Mouse (Mus musculus): ENCODE results near the gene Slc25a38.
"Not testable (repeated sequence)": the region's sequence is repeated elsewhere in the genome, so short reads cannot be mapped to it uniquely, and the experiment has no call there.

The Slc25a38 gene

DNA sequence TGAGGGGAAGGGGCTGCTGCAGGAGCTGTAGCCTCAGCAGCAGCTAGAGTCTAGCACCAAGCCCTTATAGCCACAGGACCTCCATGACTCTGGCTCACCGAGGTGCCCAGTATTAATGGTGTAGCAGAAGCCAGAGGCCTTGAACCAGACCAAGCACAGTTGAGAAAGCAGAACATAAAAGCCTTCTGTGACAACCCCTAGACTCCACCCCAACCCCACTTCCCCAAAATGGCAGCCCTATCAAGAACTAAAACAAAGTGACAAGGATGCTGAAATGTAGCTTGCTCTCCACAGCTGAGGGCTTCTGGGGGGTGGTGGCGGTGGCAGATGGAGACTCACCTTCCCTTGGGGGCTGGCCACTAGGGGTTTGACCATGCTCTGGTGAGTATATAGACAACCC is 9.0 kb upstream of the Slc25a38 start:
- no peak for DNase-seq (ENCODE audit: low spot score)

DNA sequence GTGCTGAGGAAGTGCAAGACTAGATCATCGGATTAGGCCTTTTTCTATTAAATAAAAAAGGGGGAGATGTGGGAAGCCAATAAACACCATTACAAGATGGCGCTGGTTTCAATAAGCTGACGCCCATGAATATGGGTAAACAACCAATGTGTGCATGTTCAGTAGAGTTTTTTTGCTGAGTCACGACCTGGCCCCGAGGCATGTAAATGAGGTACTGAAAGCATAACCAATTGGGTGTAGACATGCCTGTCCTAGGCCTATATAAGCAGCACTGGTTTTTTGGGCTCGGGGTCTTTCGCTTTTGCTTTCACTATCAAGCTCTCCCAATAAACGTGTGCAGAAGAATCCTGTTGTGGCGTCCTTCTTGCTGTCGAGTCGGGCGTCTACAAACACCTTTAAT is 1.2 kb upstream of the Slc25a38 start:
- DNase-seq (ENCODE audit: low spot score), result not testable (repeated sequence)

DNA sequence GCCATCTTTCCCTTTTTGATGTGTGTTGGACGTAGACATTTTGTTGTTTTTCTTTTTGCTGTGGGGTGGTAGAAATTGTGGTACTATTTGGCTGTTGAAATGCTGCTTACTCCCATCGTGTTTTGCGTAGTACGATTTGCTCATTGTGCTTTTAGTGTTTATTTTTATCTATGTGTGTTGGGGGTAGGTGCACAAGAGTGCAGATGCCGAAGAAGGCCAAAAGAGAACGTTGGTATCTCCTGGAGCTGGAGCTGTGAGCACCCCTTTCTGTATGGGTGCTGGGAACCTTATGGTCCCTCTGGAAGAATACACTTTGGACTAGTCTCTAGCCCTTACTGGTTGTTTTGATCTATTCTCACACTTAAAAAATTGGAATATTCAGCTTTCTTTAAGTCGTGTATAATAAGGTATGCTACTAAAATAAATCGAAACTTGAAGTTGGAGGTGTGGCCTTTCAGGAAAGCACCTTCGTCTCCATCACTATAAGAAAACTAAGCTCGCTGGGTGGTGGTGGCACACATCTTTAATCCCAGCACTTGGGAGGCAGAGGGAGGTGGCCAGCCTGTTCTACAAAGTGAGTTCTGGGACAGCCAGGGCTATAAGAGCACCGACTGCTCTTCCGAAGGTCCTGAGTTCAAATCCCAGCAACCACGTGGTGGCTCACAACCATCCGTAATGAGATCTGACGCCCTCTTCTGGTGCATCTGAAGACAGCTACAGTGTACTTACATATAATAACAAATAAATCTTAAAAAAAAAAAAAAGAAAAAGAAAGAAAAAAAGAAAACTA is 1.2 kb downstream of the Slc25a38 start:
- no peak for DNase-seq (ENCODE audit: low spot score)

DNA sequence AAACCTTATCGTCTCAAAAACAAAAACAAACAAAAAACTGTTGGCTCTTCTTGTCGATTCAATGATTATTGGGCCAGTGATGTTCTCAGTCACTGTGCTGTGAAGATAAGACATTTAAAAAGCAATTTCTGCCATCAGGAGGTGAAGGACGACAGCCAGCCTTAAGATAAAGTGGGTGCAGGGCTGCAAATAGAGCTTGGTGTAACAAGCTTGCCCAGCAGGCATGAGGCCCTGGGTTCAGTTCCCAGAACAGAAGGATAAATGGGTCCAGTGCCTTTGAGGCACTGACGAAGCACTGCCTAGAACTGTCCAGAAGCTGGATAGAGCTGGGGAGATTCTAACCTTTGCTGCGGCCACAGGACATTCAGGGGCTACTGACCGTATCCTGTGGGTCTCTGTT is 2.3 kb downstream of the Slc25a38 start:
- DNase-seq (ENCODE audit: low spot score), result no peak

DNA sequence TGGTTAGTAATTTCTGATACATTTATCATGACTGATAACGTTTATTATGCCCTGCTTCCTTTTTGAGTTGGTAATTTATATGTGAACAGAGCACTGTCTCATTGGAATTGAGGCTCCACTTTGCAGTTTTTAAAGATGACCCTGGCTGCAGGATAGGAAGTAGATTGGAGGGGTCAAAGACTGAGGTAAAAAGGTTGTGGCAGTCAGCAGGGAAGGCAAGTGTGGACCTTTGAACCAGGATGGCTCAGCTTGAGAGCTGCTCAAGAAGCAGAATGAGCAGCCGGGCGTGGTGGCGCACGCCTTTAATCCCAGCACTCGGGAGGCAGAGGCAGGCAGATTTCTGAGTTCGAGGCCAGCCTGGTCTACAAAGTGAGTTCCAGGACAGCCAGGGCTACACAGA is 3.3 kb downstream of the Slc25a38 start:
- no peak for DNase-seq (ENCODE audit: low spot score)

DNA sequence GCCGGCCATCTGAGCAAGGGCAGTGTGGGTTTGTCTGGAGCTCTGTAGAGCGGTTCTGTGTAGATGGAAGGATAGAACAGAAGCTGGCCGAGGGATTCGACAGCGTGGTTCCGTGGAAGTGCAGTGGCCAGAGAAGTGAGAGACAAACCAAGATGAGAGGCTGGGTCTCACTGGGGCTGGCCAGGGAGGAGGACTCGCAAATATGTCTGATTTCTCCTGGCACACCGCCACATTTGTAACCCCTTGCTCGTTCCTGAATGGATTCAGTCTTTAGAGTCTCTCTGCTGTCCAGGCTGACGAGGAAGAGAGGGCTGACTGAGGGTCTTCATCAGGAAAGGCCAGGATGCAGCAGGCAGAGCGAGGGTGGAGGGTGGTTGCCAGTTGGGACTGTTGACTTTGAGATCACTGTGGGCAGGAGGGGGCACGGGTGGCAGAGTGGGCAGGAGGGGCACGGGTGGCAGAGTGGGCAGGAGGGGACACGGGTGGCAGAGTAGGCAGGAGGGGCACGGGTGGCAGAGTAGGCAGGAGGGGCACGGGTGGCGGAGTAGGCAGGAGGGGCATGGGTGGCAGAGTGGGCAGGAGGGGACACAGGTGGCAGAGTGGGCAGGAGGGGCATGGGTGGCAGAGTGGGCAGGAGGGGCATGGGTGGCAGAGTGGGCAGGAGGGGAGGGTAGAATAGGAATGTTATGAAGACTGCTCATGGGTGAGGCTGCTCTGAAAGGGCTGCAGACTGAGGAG is 4.0 kb downstream of the Slc25a38 start:
- no peak for DNase-seq (ENCODE audit: low spot score)

DNA sequence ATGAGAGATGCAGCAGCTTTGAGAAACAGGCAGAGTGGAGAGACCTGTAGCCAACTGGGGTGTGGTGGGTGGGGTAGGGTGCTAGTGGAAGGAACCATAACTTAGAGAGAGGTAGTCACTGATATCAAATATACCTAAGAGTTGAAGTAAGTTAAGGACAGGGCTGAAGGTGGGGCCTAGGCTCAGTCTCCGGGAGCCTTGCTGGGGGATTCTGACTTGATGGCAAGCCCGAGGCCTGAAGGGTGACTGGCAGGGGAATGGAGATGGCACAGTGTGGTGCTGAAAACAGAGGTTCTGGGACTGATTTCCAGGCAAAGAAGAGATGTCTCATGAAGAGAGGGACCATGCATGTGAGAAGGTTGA is 4.6 kb downstream of the Slc25a38 start:
- no peak for DNase-seq (ENCODE audit: low spot score)

DNA sequence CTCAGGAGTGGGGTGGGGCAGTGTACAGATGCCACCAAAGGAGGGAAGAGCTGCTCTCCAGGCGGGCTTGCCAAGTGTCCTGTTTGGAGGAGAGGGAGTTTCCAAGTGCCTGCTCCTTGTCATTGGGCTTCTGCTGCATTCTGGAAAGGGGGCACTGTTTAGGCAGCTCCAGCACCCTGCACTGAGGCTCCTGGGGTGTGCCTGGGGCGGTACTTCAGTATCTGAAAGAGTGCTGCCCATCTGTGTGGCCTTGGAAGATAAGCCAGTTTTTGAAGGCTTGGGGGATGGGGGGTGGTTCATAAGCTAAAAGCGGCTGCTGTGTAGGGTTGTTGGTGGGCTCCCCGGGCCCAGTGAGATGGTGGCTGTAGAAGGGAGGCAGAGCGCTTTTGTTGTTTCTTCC is 5.4 kb downstream of the Slc25a38 start:
- no peak for DNase-seq (ENCODE audit: low spot score)

DNA sequence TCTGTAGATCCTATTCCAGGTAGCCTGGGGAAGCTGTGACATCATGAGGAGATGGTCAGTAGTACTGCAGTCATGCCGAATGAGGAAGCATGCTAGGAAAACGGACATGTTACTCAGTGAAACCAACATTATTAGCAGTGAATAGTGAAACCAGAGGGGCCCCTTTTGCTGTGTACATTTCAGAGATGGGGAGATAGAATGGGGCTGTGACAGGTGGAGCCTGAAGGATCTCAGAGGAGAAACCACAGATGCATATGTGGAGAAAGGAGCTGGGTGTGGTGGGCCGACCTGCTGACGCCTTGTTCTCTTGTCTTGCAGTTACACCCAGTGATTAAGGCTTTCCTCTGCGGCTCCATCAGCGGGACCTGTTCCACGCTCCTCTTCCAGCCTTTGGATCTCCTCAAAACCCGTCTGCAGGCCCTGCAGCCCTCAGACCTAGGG is 6.0 kb downstream of the Slc25a38 start:
- no peak for DNase-seq (ENCODE audit: low spot score)

DNA sequence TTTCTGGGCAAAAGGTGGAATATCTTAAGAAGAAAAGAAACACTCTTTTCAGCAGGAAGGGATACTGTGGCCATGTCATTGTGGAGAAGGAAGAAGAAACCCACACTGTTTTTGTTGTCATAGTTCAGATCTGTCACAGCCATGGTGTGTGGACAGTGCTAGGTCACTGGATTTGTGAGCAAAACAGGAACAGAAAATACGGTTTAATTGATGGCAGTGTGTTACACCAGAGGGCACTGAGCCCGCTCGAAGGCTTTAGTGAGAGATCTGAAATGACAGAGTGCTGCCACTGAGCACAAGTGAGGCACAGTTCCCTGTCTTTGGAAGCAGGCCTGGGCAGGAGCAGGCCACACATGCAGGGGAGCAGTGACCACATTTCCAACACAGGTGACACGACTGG is 8.0 kb downstream of the Slc25a38 start:
- no peak for DNase-seq (ENCODE audit: low spot score)

DNA sequence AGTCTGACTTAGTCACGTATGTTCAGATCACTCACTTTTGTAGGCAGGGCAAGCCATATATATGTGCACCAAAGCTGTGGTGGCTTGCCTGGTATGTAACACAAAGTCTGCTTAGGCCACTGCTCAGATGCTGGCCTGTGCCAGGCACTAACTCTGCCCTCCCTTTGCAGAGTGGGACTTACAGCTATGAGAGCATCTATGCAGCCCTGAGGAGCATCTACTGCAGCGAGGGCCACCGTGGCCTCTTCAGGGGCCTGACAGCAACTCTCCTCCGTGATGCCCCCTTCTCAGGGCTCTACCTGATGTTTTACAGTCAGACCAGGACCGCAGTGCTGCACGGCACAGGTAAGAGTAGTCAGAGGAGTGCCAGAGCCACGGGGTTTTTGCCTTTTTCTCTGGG is 10.3 kb downstream of the Slc25a38 start:
- no peak for DNase-seq (ENCODE audit: low spot score)

DNA sequence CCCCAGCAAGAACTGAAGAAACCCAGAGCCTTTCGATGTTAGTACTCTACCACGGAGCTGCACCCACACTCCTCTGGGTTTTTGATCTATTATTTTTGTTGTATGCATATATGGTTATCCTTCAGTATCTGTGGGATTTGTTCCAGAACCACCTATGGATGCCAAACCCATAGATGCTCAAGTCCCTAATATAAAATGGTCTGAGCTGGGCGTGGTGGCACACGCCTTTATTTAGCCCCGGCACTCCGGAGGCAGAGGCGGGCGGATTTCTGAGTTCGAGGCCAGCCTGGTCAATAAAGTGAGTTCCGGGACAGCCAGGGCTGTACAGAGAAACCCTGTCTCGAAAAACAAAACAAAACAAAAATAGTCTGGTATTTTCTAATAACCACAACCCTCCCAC is 16.7 kb downstream of the Slc25a38 start:
- no peak for DNase-seq (ENCODE audit: low spot score)

DNA sequence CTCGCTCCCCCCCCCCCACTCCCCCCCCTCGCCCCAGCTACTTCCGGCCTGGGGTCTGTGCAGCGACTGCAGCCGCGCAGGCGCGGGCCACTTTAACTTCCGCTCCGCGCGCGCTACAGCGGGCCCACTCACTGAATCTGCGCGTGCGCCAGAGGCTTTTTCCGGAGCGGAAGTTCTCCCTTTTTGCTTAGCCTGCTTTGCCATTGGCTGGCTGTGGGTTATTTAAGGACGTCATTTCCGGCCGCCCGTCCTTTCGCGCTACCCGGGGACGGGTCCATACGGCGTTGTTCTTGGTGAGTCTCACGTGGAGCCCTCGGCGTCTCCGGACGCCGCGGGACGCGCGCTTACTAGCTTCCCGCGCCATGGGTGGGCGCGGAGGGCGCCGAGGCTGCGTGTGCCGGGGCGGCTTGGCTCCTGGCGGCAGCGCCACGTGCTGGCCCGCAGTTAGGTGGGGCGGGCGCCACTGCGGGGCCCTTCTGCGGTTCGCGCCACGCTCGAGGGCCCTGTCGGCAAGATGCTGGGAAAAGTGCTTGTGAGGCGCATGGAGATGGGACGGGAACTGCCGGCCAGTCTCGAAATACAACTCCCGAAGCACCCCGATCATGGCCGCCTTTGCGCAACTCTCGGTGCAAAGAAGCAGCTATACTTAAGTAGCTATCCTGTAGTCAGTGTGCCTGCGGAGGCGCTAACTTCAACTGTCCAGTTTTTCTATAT is 17.5 kb downstream of the Slc25a38 start, which contains the start of gene Rpsa:
TSS of gene Rpsa (plus strand) at position 152 of the 714 bp plus-strand sequence.
- DNase-seq (ENCODE audit: low spot score), result peak; percentile 98

DNA sequence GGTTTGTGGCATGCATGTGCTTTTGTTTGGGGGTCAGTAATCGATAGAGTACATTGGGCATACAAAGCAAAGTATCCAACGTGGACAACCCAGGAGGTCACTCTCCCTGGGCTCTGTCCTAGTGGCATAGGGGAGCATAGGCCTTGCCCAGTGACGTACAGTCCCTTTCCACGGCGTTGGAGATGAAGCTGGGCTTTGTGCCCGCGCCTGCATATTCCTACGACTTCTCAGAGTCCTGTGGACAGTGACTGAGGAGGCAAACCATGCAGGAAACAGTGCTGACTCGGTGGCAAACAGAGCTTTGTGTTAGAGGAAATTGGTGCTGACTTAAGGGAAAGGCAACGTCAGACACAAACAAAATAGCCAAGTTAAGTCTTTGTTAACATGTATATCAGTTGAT is 19.1 kb downstream of the Slc25a38 start:
- no peak for DNase-seq (ENCODE audit: low spot score)

DNA sequence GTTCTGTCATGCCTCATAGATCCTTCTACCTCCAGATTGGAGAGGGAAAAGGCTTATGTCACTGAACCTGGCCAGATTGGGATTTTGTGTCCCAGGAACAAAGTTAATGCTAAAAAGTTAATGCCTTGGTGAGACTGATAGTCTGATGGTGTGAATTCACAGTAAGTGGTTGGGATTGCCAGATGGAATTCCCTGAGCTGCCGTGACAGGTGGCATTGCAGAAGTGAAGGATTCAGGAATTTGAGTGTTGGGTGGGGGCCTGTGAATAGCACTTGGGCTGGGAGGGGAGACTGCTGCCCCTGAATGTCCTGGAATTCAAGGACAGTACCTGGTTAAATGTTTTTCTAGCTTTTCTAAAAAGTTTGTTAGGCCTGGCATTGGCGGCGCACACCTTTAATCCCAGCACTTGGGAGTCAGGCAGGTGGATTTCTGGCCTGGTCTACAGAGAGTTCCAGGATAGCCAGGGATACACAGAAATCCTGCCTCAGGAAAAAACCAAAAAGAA is 21.7 kb downstream of the Slc25a38 start:
- DNase-seq (ENCODE audit: low spot score), result no peak

DNA sequence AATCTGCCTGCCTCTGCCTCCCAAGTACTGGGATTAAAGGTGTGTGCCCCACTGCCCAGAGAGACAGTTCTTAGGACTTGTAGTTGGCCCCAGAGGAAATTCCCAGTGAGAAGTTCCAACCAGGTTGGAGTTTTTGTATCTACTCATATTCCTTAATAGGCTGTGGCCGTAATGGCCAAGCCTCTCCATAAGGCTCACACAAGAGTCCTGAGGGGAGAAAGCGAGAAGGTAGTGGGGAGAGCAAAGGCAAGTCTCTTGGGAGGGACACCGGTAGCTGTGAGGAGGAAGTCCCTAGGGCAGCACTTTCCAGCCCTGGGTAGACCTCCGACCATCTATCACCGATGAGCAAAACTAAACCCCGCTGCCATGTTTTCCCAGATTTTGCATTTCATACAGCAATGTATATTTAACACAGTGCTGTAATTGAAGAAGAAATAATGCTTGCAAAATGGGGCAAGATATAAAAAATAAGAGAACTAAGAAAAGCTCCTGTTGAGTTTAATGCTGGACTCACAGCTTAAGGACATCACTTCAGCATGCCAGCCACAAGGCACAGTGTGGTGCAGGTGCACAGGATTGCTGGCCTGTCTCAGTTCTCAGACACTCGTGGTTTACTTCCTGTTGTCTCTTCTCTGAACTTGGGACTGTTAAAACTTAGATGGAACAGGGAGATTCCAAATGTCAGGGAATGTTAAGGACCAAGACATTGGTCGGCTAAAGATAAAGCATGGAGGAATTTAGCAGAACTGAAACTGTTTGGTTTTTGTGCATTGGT is 23.0 kb downstream of the Slc25a38 start:
- DNase-seq (ENCODE audit: low spot score), result no peak

DNA sequence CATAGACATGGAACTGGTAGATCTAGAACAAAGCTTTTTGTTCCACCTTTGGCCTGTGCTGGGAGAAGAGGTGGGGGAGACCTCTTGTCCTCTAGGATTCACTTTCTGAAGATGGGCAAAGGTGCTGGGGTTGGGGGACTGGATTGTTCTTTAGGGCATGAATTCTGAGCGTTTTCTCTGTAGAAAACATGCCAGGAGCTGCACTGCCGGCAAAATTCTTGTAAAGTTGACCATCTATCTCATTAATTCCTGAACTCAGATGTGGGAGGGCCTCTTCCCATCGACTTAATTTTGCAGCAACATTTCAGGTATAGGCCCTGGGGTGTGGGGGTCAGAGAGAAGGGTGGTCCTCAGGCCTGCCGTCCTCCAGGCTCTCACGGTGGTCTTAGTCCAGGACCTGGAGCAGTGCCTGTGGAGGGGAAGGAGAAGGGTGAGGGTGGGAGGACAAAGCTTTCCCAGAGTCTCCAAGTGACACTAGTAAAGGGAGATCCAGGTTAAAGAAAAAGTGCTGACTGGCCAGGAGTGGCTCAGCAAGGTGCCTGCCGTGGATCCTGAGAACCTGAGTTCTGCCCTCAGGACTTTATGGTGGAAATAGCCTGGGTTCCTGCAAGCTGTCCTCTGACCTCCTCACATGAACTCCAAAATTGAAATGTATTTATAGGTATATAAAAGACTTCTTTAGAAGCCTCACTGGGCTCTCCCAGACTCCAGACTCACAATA is 23.7 kb downstream of the Slc25a38 start:
- DNase-seq (ENCODE audit: low spot score), result no peak

DNA sequence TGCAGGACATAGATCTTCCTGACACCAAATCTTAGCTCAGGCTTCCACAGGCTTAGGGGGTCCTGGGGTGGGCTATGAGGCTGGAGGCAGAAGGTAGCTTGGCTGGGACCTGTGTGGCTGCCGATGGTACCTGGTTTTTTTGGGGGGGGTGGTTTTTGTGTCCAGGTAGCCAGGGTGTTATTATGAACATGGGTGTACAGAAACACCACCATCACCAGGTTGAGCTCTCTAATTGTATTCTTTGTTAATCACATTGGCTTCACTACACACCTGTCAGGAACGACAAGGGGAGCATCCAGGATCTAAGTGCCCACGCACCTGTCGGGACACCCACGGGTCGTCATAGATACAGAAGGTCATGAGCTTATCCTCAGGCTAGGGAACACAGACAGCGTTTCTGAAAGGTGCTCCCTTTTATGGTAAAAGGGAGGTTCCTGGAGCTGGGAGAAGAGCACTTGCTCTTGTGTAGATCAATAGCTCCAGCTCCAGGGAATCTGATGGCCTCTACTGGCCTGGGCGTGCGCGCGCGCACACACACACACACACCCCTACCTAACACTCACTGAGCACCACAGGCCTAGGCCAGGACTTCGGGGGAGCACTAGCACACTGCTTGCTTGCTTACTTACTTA is 24.5 kb downstream of the Slc25a38 start:
- no peak for DNase-seq (ENCODE audit: low spot score)

DNA sequence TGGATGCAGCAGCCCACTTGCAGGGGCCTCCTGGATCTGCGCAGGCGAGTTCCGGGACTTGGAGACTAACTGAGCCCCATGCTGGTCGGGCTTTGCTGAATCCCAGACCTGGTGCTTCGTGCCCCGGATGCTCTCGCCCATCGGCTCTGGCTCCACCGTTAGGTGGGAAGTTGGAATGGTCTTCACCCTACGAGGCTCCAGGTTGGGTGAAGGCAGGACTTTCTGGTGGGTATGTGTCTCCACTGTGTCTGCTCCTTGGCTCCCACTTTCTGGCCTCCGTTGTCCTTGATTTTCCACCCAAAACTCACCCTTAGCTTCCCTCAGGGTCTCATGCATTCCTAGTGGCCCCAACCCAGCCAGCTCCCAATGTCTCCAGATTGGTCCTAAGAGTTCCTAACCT is 25.3 kb downstream of the Slc25a38 start:
- no peak for DNase-seq (ENCODE audit: low spot score)

DNA sequence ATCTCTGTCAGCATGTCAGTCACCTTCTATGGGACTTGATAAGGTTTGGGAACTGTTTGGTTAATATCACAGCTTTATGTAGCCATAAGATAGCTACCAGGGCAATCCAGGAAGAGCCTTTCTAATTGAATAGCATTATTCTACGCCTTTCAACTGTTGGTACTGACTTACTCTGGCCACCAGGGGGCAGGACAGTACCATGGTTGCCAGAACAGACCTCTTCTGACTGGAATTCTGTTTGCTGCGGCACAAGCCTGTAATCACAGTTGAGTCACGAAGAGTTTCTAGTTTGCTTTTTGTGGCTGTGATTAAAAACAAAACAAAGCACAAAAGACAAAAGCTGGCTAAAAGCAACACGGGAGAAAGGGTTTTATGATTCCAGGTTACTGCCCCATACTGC is 30.5 kb downstream of the Slc25a38 start:
- DNase-seq (ENCODE audit: low spot score), result peak; percentile 91

DNA sequence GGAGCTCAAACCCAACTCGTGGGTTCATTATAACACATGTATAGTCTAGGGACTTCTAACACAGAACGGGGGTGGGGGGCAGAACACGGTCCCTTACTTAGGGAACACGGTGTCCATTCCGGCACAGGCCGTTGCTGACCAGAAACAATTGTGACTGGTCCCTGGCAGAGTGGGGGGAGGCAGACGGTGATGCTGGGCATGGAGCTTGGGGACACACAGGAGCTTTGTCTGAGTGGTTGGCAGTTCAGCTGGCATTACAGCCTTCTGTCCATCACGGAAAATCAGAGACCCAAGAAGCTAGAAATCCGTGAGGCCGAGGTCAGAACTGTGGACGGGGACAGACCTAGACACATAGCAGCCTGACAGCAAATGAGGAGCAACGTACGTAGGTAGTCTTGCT is 34.3 kb downstream of the Slc25a38 start:
- no peak for DNase-seq (ENCODE audit: low spot score)
